Mouse (Mus musculus): ENCODE measurements around the gene Olfr487.
"Not testable (repeated sequence)": the region's sequence is repeated elsewhere in the genome, so short reads cannot be mapped to it uniquely, and the experiment has no call there.

Olfr487 gene

DNA sequence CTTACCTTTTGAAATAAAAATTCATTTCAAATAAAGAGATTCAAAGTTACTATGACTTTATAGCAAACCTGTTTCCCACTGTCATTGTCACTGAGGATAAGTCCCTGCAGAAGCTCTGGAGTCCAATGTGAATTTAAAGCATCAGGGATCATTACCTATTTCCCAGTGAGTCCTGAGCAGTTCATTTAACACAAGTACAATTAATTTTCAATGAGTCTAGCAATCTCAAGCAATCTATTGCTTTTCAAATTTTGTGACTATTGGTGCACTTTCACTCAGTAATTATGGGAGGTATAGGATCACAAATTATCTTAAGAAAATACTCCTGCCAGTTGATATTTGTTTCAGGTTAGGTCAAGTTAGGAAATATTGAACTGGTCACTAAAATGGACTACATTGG, at the start of gene Olfr487:
TSS of gene Olfr487 (minus strand) at position 101 of the 400 bp plus-strand sequence.
- in situ Hi-C loops (cut with MboI; ENCODE audit: low pct_unique_long_range_greater_than_20kb in 1 of 2, low sequenced_read_pairs in 2 of 2, unreplicated experiment in 1 of 2): not testable (repeated sequence)

- in situ Hi-C loops (cut with MboI; ENCODE audit: low pct_unique_long_range_greater_than_20kb in 1 of 2, low sequenced_read_pairs in 2 of 2, unreplicated experiment in 1 of 2): no loop called here
Measured at GRCm38 (mm10) chr7:108258247-108258646, 43.8 kb upstream of the Olfr487 start, which contains the start of gene Olfr488. TSS of gene Olfr488 (minus strand) at chr7:108258347.

GRCm38 (mm10) chr7:108233551-108233950, 19.1 kb upstream of the Olfr487 start:
- in situ Hi-C loops (cut with MboI; ENCODE audit: low pct_unique_long_range_greater_than_20kb in 1 of 2, low sequenced_read_pairs in 2 of 2, unreplicated experiment in 1 of 2): no loop called here

- in situ Hi-C loops (cut with MboI; ENCODE audit: low pct_unique_long_range_greater_than_20kb in 1 of 2, low sequenced_read_pairs in 2 of 2, unreplicated experiment in 1 of 2): loop anchor here in 1 of 2 experiments (25.0 kb wide), 1 partner anchor 465 kb away; the partner anchor contains the start of genes Olfr509 and Olfr510
Measured at GRCm38 (mm10) chr7:108196938-108197337, 17.5 kb downstream of the Olfr487 start.

- in situ Hi-C loops (cut with MboI; ENCODE audit: low pct_unique_long_range_greater_than_20kb in 1 of 2, low sequenced_read_pairs in 2 of 2, unreplicated experiment in 1 of 2): loop anchor here in 1 of 2 experiments (25.0 kb wide), 1 partner anchor 466 kb away; the partner anchor contains the start of genes Olfr509 and Olfr510
Measured at GRCm38 (mm10) chr7:108196337-108196736, 18.1 kb downstream of the Olfr487 start.

- in situ Hi-C loops (cut with MboI; ENCODE audit: low pct_unique_long_range_greater_than_20kb in 1 of 2, low sequenced_read_pairs in 2 of 2, unreplicated experiment in 1 of 2): loop anchor here in 1 of 2 experiments (25.0 kb wide), 1 partner anchor 470 kb away; the partner anchor contains the start of genes Olfr509 and Olfr510
Measured at GRCm38 (mm10) chr7:108192714-108193113, 21.7 kb downstream of the Olfr487 start.

DNA sequence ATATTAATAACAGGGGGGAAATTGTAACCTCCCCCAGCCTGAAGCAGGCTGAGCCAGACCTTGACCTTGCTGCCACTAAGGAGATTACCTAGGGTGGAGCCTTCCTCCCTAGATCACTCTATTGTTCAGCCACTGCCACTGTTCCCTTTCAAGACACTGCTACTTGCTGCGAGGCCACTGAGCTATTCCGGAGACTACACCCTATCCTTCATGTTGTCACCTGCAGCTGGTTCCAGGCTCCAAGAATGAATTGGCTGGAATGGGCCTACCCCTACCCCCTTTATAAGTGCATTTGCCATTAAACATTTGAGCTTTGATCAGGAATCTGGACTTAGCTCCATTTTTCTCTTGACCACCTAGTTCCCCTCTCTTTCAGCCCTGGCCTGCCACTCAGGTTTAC, 23.2 kb downstream of the Olfr487 start:
- in situ Hi-C loops (cut with MboI; ENCODE audit: low pct_unique_long_range_greater_than_20kb in 1 of 2, low sequenced_read_pairs in 2 of 2, unreplicated experiment in 1 of 2): loop anchor here in 1 of 2 experiments (25.0 kb wide), 1 partner anchor 471 kb away; the partner anchor contains the start of genes Olfr509 and Olfr510

GRCm38 (mm10) chr7:108185237-108185636, 29.2 kb downstream of the Olfr487 start:
- in situ Hi-C loops (cut with MboI; ENCODE audit: low pct_unique_long_range_greater_than_20kb in 1 of 2, low sequenced_read_pairs in 2 of 2, unreplicated experiment in 1 of 2): loop anchor here in 1 of 2 experiments (25.0 kb wide), 1 partner anchor 477 kb away; the partner anchor contains the start of genes Olfr509 and Olfr510

- in situ Hi-C loops (cut with MboI; ENCODE audit: low pct_unique_long_range_greater_than_20kb in 1 of 2, low sequenced_read_pairs in 2 of 2, unreplicated experiment in 1 of 2): loop anchor here in 1 of 2 experiments (25.0 kb wide), 1 partner anchor 478 kb away; the partner anchor contains the start of genes Olfr509 and Olfr510
Measured at GRCm38 (mm10) chr7:108184401-108184800, 30.0 kb downstream of the Olfr487 start.

DNA sequence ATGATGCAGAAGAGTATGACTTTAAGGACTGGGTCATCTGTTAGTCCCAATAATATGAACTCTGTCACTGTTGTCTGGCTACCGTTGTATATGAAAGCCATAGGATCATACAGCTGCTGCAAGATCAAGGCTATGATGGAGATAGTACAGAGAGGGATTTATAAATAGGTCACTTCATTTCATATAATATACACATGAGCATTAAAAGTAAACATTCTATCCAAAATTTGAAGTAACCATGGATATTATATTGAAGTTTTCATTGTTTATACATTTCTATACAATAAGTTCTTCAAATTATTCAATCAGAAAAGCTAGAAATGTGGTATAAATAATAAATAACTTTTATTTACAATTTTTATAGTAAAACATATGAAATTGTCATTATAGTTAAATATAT, 41.8 kb downstream of the Olfr487 start, which contains the start of gene Olfr486:
TSS of gene Olfr486 (minus strand) at position 101 of the 400 bp plus-strand sequence.
- in situ Hi-C loops (cut with MboI; ENCODE audit: low pct_unique_long_range_greater_than_20kb in 1 of 2, low sequenced_read_pairs in 2 of 2, unreplicated experiment in 1 of 2): not testable (repeated sequence)

- in situ Hi-C loops (cut with MboI; ENCODE audit: low pct_unique_long_range_greater_than_20kb in 1 of 2, low sequenced_read_pairs in 2 of 2, unreplicated experiment in 1 of 2): no loop called here
Measured at GRCm38 (mm10) chr7:108159771-108160170, 54.7 kb downstream of the Olfr487 start, which contains the start of gene Olfr485. TSS of gene Olfr485 (minus strand) at chr7:108159871.

Measured in mouse embryonic stem cell (cell line).